Mouse (Mus musculus): ENCODE results near the gene 1700102P08Rik.

- TF ChIP-seq ZMIZ1 (IDR thresholded peaks at IDR 0.05; ENCODE audit: low read depth, low read length), result no peak; the same call in 1 of the 2 replicates
- TF ChIP-seq POLR2A (IDR thresholded peaks at IDR 0.05; ENCODE audit: control insufficient read depth in 1 of 2, insufficient read depth in 1 of 2, low read depth in 1 of 2, low read length in 2 of 2, poor library complexity in 1 of 2), result no peak
- TF ChIP-seq CTCF (IDR thresholded peaks at IDR 0.05 in 2 of 3, conservative IDR thresholded peaks at IDR 0.05 in 1 of 3; ENCODE audit: control insufficient read depth in 1 of 3, insufficient read depth in 1 of 3, low read depth in 2 of 3, low read length in 3 of 3, poor library complexity in 1 of 3, severe bottlenecking in 1 of 3), result no peak
- TF ChIP-seq NRF1 (IDR thresholded peaks at IDR 0.05; ENCODE audit: insufficient read depth, low read depth, low read length, poor library complexity, severe bottlenecking), result no peak
- TF ChIP-seq TBP (IDR thresholded peaks at IDR 0.05; ENCODE audit: low read depth, low read length), result no peak
- 0 out of 4 replicates have a peak, but pooled peaks of 1 of the 2 experiments have one; percentile 7 for TF ChIP-seq EP300 (IDR thresholded peaks at IDR 0.05; ENCODE audit: low read depth in 1 of 2, low read length in 2 of 2)
- no peak for TF ChIP-seq TCF12 (IDR thresholded peaks at IDR 0.05; ENCODE audit: low read depth, low read length)
- TF ChIP-seq MAZ (IDR thresholded peaks at IDR 0.05; ENCODE audit: low read depth, low read length), result no peak
- no peak for TF ChIP-seq ZC3H11A (IDR thresholded peaks at IDR 0.05; ENCODE audit: low read depth, low read length)
- no peak for TF ChIP-seq E2F4 (IDR thresholded peaks at IDR 0.05; ENCODE audit: borderline replicate concordance, low read depth, low read length)
- TF ChIP-seq NELFE (IDR thresholded peaks at IDR 0.05; ENCODE audit: low read depth, low read length), result no peak
- no peak for TF ChIP-seq ZKSCAN1 (IDR thresholded peaks at IDR 0.05; ENCODE audit: low read depth, low read length)
- no peak for TF ChIP-seq UBTF (IDR thresholded peaks at IDR 0.05; ENCODE audit: borderline replicate concordance, insufficient read depth, low read depth, low read length)
- TF ChIP-seq HCFC1 (IDR thresholded peaks at IDR 0.05; ENCODE audit: low read depth, low read length), result no peak
Observed at GRCm38 (mm10) chr9:108459939-108460318, 67.3 kb downstream of the 1700102P08Rik start.
